Mouse (Mus musculus) megakaryocyte, adult 5-6 weeks (primary cell): Measurements from ENCODE around the gene Slc12a6. TPM values are rescaled to one million over a fixed set of nuclear protein-coding genes. Genes with fewer than 3 reads are reported as not detected.
A peak's percentile ranks its signal among the peaks of the same experiment; 100 is the strongest.

Experiments used
- ATAC-seq: 2 replicates; pipeline ENCODE4 v1.8.0; 2016; ENCODE audit warnings: mild to moderate bottlenecking, inconsistent platforms; ENCODE audit not compliant: poor library complexity, severe bottlenecking
- total RNA-seq, 2 experiments: library from RNA; stranded (forward) in 1 of 2; stranded (reverse) in 1 of 2; fragments of 153-499, 151-499 nt in 1 of 2; fragments of 221-1000, 200-1000 nt in 1 of 2; gene quantifications; 2 replicates each; pipeline versions ENCODE4 v1.2.3 to v1.2.4; 2015 to 2017

Slc12a6 gene
- total RNA-seq, 2 experiments from 2014 or later, result 108 to 111 TPM

DNA sequence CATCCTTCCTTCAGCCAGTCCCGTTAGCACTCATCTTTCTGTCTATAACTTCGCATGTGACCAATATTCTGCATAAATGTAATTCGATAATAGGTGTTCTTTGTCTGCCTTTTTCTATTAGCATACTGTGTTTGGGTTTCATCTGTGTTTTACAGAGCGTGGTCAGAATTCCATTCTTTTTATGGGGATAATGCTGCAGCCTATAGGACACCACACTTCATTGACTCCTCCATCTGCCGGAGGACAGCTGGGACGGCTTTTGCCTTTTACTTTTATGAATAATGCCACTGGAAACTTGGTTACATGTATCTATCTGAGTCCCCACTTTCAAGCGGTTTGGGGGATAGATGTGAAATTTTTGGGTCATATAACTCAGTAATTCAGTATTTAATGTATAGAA lies 50.0 kb downstream of the Slc12a6 start:
- ATAC-seq, result no peak

DNA sequence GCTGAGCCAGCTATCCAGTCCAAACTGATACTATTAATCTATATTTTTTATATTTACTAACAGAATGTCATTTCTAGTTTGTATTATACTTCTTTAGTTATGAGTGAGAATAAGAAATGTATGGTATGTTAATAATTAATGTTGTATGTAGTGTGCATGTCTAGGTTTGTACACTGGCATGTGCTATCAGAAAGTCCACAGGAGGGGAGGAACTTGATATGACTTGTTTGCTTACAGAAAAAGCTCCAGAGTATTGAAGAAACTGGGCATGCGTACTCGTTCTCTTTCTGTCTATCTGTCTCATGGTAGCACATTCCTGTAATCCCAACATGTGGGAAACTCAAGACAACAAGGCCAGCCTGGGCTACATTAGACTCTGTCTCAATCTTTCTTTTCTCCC lies 52.6 kb downstream of the Slc12a6 start:
- ATAC-seq, result no peak

DNA sequence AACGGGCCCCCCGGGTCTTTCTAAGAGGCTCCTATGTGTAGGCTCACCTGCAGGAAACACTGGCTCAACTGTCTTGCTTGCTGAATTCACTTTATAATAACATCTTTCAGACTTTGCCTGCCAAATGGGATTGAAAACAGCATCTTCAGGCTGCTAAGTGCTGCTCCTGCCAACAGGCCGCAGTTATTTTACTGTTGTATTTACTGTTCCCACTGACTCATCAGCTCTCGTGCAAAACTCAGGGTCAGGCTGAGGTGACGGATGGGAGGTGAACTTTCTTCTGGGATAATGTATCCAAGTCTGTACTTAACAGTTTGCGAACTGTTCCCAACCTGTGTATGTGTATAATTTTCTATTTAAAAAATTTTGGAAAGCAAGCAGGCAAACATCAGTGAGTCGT lies 53.3 kb downstream of the Slc12a6 start:
- ATAC-seq, result no peak

- ATAC-seq, result peak; percentile 35; the same call in 1 of the 2 replicates
Measured at GRCm38 (mm10) chr2:112328069-112328777, 62.6 kb downstream of the Slc12a6 start.

- no peak for ATAC-seq
Measured at GRCm38 (mm10) chr2:112332051-112332898, 66.7 kb downstream of the Slc12a6 start.

DNA sequence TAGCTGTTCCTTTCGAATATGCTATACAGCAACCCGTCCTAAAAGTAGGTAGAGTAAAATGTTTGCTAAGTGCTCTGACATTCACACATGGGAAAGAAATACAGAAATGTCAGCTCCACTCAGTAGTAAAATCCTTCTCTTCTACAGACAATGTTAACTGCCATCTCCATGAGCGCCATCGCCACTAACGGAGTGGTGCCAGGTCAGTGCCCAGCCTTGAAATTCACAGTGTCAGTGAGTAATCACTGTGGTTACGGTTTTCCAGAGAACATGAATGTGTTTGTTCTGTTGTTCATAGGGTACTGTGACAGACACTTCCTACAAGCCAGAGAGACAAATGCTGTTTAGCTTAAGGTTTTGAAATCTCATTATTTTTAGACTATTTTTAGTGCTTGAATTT lies 71.6 kb downstream of the Slc12a6 start:
- ATAC-seq, result no peak

DNA sequence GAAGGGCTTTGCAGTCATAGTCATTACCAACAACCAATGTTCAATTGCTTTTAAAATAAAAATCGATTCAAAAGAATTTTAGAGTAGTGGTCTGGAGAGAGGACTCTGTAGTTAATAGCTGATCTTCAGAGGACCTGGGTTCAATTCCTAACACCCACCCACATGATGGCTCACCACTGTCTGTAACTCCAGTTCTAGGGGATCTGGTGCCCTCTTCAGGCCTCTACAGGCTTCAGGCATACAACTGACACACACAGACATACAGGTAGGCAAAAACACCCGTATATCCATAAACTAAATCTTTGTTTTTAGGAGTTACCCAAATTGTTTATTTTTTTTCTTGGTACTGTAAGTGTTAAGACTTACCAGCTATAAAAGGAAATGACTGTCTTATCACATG lies 74.1 kb downstream of the Slc12a6 start:
- ATAC-seq, result no peak

- no peak for ATAC-seq
Measured at GRCm38 (mm10) chr2:112341117-112341516, 75.5 kb downstream of the Slc12a6 start.

DNA sequence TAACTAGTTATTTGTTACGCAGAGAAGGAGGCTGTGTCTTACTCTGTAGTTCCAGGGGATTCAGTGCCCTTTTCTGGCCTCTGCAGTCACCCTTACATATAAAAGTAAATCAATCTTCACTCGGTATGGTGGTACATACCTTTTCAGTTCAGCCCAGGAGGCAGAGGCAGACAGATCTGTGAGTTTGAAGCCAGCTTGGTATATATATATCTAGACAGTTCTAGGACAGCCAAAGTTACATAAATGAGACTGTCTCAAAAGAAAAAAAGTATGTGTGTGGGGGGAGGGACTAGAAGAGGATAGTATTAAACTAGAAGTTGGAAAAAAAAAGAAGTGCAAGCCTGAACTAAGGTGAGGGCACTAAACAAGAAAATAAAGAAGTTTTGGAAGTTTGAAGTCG lies 82.6 kb downstream of the Slc12a6 start:
- ATAC-seq, result no peak

DNA sequence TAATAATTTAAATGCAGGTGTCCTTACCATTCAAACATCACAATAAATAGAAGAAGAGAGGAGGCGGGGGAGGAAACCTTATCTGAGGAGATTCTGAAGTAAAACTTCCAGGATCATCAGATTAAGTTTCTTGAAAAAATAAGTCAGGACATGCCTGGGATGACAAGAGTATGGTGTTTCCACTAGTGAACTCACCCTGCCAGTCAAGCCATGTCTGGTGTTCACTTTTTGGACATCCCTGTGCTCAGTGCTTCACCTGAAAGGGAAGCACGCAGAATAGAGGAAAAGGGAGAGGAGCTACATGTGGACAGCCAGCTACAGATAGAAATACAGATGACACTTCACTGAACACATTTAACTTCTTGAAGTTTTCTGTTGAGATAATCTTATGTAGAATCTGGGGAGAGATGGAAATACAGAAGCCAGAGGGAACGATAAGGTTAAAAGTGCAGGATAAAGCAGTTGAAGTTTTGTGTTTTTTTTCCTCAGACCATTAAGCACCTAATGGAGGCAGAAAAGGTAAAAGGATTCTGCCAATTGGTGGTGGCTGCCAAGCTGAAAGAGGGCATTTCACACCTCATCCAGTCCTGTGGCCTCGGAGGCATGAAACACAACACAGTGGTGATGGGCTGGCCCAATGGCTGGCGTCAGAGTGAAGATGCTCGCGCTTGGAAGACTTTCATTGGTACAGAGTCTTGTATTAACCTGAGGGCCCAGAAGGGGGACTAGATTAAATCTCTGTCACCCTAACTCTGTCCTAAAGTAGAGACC lies 88.2 kb downstream of the Slc12a6 start:
- no peak for ATAC-seq

DNA sequence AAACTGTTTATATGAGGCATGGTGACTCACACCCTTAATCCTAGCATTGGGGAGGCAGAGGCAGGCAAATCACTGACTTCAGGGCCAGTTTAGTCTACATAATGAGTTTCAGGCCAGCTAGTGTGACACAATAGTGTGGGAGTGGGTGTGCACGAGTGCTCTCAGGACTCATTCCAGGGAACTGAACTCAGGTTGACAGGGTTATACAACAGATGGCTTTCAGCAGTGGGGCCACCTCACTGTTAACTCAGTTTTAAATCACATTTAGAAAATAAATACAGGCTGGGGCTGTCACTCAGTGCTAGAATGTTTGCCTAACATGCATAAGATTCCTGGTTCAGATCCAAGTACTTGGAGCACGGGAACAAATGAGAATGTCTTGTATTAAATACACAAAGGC lies 94.0 kb downstream of the Slc12a6 start:
- no peak for ATAC-seq

- no peak for ATAC-seq
Measured at GRCm38 (mm10) chr2:112360012-112360780, 94.6 kb downstream of the Slc12a6 start.

- ATAC-seq, result no peak
Measured at GRCm38 (mm10) chr2:112360781-112361169, 95.2 kb downstream of the Slc12a6 start.

GRCm38 (mm10) chr2:112367222-112367621 lies 101.6 kb downstream of the Slc12a6 start:
- peak; percentile 12; the same call in 1 of the 2 replicates for ATAC-seq

- peak; percentile 95 for ATAC-seq
Measured at GRCm38 (mm10) chr2:112367726-112368673, 102.4 kb downstream of the Slc12a6 start, which contains the start of gene Emc4. Emc4 (minus strand) TSS chr2:112368027.

GRCm38 (mm10) chr2:112369941-112370340 lies 104.3 kb downstream of the Slc12a6 start:
- no peak for ATAC-seq

DNA sequence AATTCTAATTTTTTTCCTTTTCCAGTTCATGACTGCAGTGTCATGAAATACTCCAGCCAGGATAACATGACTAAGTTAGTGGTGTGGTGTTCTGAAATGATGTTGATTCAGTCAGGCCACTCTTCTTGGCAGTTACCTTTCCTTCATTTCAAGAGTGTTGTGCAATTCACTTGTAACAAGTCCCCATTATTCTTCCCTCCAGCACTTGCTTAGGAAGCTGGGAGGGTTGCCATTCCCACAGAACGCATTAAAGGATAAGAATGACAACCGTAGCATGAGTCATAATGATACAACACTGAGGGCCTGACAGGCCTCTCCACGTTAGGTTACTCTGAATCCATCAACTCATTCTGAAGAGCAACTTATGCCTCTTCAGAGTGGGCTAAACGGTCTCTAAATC lies 107.5 kb downstream of the Slc12a6 start:
- no peak for ATAC-seq

- ATAC-seq, result no peak
Measured at GRCm38 (mm10) chr2:112374610-112375009, 109.0 kb downstream of the Slc12a6 start.
